Mouse (Mus musculus) midbrain, embryonic 11.5 days (tissue): ENCODE data around the gene 1700016D06Rik. TPM values are rescaled to one million over a fixed set of nuclear protein-coding genes. Genes with fewer than 3 reads are reported as not detected.

Experiments used
- ATAC-seq: fragments of 200-750 bp; cut with Nextera tagmentation; 2 replicates; pipeline ENCODE4 v1.8.0; 2017; ENCODE audit warnings: moderate TSS enrichment, moderate library complexity; ENCODE audit not compliant: low FRiP score
- DNase-seq: peaks from one replicate; pipeline ENCODE4 v3.0.0; 2015; ENCODE audit warnings: low spot score; ENCODE audit errors: missing footprints
- H3K27ac ChIP-seq: fragments of 300-500 bp; sonication (generic); 2 replicates; pipeline ENCODE4 v1.5.1; 2014; ENCODE audit warnings: low read depth, low read length
- H3K27me3 ChIP-seq: fragments of 300-500 bp; sonication (generic); 2 replicates; pipeline ENCODE4 v1.6.1; 2014; ENCODE audit warnings: mild to moderate bottlenecking, low read length, moderate library complexity, mixed read lengths; ENCODE audit not compliant: control insufficient read depth, insufficient read depth
- H3K36me3 ChIP-seq: fragments of 300-500 bp; sonication (generic); 2 replicates; pipeline ENCODE4 v1.6.1; 2014; ENCODE audit warnings: mild to moderate bottlenecking, low read length, moderate library complexity, mixed read lengths; ENCODE audit not compliant: control insufficient read depth, insufficient read depth
- H3K4me1 ChIP-seq: fragments of 300-500 bp; sonication (generic); 2 replicates; pipeline ENCODE4 v1.6.1; 2014; ENCODE audit warnings: low read length; ENCODE audit not compliant: control insufficient read depth, insufficient read depth
- H3K4me2 ChIP-seq: fragments of 300-500 bp; sonication (generic); 2 replicates; pipeline ENCODE4 v1.6.1; 2014; ENCODE audit warnings: mild to moderate bottlenecking, moderate library complexity
- H3K4me3 ChIP-seq: fragments of 300-500 bp; sonication (generic); 2 replicates; pipeline ENCODE4 v1.5.1; 2014; ENCODE audit warnings: low read depth, low read length
- H3K9ac ChIP-seq: fragments of 300-500 bp; sonication (generic); 2 replicates; pipeline ENCODE4 v1.6.1; 2014; ENCODE audit warnings: low read length
- H3K9me3 ChIP-seq: fragments of 300-500 bp; sonication (generic); 2 replicates; pipeline ENCODE4 v1.6.1; 2016; ENCODE audit warnings: low read length; ENCODE audit not compliant: control insufficient read depth
- WGBS: fragments of 180-500 bp; shearing (Covaris S2); extraction: QIAGEN DNeasy Blood & Tissue Kit; methylation state at CpG from one replicate; pipeline ENCODE4 v1.1.7; 2014; 5-methylcytosine and 5-hydroxymethylcytosine counted together
- polyA plus RNA-seq: library from polyadenylated mRNA; unstranded; fragments of >200 nt; fragmentation: Nextera tagmentation; extraction: Ambion mirVana; gene quantifications from 2 replicates; pipeline ENCODE4 v1.2.1, GENCODE M21; 2014

Gene 1700016D06Rik
- polyA plus RNA-seq, 1 experiment from 2014 or later: not detected

GRCm38 (mm10) chr8:11661969-11662368 lies 38.9 kb downstream of the 1700016D06Rik start:
- Histone ChIP-seq H3K4me2 (no peak overlapping the region), H3K4me3 (no peak overlapping the region), H3K9me3 (no peaks in the 10 kb centered on the region), H3K27ac (no peak overlapping the region), H3K36me3 (no peaks in the 10 kb centered on the region), H3K4me1 (peaks cover 2% of the 10 kb centered on the region; the same call in 1 of the 2 replicates), H3K9ac (no peak overlapping the region), H3K27me3 (no peaks in the 10 kb centered on the region)
- 72% methylated on average over 3 of the region's 3 CpGs for WGBS
- ATAC-seq: no peak
- no peak for DNase-seq

DNA sequence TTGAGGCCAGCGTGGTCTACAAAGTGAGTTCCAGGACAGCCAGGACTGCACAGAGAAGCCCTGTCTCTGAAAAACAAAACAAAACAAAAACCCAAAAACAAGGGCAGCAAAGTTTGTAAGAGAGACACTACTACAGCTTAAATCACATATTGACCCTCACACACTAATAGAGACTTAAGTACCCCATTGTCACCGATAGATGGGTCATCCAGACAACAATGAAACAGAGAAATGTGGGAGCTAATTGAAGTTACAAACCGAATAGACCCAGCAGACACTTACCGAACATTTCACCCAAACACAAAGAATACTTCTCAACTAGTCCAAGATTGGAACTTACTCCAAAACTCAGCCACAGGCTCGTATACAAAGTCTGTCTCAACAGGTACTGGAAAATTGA lies 50.8 kb downstream of the 1700016D06Rik start:
- Histone ChIP-seq H3K27ac (no peak overlapping the region), H3K36me3 (no peaks in the 10 kb centered on the region), H3K27me3 (no peaks in the 10 kb centered on the region), H3K4me1 (no peaks in the 10 kb centered on the region), H3K9me3 (no peaks in the 10 kb centered on the region), H3K4me3 (no peak overlapping the region), H3K4me2 (no peak overlapping the region), H3K9ac (no peak overlapping the region)
- ATAC-seq (no peak), DNase-seq (no peak)
- WGBS: 87% methylated on average over 5 of the region's 5 CpGs

DNA sequence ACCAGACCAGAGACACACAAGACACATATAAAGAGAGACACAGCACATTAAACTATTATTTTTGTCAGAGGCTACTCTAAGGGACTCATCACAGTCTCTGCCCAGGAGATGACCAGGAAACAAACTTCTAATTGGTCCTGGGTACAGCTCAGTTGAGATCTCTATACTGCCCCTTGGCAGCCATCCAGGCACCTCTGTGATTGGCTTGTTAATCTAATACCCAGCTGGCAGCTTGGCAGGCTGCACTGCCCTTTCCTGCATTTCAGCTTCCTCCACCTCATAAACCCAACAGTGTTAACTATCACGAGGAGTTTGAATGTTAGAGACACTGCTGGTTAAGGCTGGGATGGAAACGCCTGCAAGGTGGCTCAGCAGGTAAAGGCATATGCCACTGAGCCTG lies 57.7 kb downstream of the 1700016D06Rik start:
- Histone ChIP-seq H3K36me3 (peaks cover 2% of the 10 kb centered on the region; the same call in 1 of the 2 replicates), H3K4me1 (no peaks in the 10 kb centered on the region), H3K27me3 (no peaks in the 10 kb centered on the region), H3K9ac (no peak overlapping the region), H3K9me3 (no peaks in the 10 kb centered on the region; the same call in 1 of the 2 replicates), H3K27ac (no peak overlapping the region), H3K4me2 (no peak overlapping the region), H3K4me3 (no peak overlapping the region)
- DNase-seq (no peak), ATAC-seq (no peak)
- WGBS: 89% methylated on average over 2 of the region's 2 CpGs

DNA sequence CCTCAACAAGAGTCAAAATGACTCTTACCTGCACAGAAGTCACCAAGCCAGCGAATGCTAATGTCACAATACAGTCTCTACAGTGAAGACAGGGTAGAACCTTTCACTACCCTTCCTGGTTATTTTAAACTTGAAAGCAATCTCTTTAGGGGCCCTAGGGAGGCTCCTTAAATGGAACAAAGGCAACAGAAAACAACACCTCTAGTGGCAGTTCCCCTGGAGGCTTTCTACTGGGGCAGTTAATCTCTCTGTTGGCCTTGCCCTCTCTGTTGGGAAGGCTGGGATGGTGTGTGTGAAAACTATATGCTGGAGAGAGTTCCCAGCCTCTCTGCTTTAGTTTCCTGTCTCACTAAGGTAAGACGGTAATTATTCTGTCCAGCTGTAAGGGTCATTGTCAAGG lies 60.3 kb downstream of the 1700016D06Rik start:
- DNase-seq: no peak
- peaks cover 3% of the 10 kb centered on the region; the same call in 1 of the 2 replicates for H3K4me1 ChIP-seq
- no peaks in the 10 kb centered on the region for H3K27me3 ChIP-seq
- H3K9me3 ChIP-seq: no peaks in the 10 kb centered on the region; the same call in 1 of the 2 replicates
- ATAC-seq: no peak
- H3K27ac ChIP-seq: no peak overlapping the region
- WGBS: 51% methylated on average over 2 of the region's 2 CpGs
- H3K4me2 ChIP-seq: no peak overlapping the region
- peaks cover 2% of the 10 kb centered on the region; the same call in 1 of the 2 replicates for H3K36me3 ChIP-seq
- H3K4me3 ChIP-seq: no peak overlapping the region
- no peak overlapping the region for H3K9ac ChIP-seq

DNA sequence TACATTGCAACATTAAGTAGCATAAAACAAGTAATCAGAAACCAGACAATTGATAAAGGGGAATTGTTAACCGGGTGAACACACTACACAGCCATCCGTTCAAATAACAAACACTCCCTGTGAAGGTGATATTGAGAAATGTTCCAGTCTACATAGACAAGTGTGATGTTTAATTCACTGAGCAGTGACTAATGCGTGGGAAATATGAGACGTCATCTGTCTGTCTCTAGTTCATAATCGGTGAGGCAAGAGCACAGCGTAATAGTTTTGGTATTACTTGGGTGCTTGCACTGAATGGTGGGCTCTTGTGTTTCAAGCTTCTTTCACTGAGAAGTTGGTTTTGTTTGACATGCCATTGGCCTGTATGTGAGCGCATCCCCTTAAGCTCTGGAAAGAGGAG lies 63.3 kb downstream of the 1700016D06Rik start:
- no peak for DNase-seq
- Histone ChIP-seq H3K36me3 (peaks cover 2% of the 10 kb centered on the region; the same call in 1 of the 2 replicates), H3K4me1 (peaks cover 14% of the 10 kb centered on the region), H3K27ac (no peak overlapping the region), H3K9ac (no peak overlapping the region), H3K9me3 (no peaks in the 10 kb centered on the region; the same call in 1 of the 2 replicates), H3K27me3 (no peaks in the 10 kb centered on the region), H3K4me3 (no peak overlapping the region), H3K4me2 (no peak overlapping the region)
- 97% methylated on average over 7 of the region's 7 CpGs for WGBS
- ATAC-seq: no peak

DNA sequence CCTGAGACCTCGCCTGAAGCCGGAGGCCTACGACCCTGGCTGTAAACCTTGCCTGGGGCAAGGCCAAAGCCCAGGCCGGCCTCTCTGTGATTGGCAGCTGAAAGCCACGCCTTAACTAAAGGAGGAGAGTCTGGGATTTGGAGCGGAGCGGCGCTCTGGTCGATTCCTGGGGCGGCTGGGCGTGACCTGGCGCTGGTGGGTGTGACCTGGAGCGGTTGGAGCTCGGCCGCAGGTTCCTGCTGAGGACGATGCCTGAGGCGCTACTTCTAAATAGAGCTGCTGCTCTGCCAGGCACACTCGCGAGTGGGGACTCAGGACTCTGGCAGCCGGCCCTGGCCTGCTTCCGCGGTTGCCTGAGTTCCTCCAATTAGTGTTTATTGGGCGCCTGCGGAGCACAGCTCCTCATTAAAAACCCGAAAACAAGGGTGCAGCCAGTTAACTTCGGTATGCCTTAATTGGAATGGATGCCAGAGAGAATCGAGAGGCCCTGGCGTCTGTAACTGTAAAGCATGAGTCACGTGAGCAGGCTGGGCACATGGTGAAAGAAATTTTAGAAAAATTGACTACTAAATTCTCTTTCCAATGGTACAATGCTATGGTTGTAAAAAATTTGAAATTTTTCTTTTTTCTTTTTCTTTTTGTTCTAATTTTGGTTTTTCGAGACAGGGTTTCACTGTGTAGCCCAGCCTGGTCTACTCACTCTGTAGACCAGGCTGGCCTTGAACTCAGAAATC lies 64.4 kb downstream of the 1700016D06Rik start:
- Histone ChIP-seq H3K27me3 (no peaks in the 10 kb centered on the region), H3K27ac (peak overlapping the region; percentile 97), H3K4me2 (peak overlapping the region; percentile 89), H3K4me3 (peak overlapping the region; percentile 97), H3K4me1 (peaks cover 14% of the 10 kb centered on the region), H3K9ac (peak overlapping the region; percentile 99), H3K9me3 (no peaks in the 10 kb centered on the region; the same call in 1 of the 2 replicates), H3K36me3 (peaks cover 7% of the 10 kb centered on the region; the same call in 1 of the 2 replicates)
- DNase-seq (peak; percentile 98), ATAC-seq (peak; percentile 65)
- WGBS: 4% methylated on average over 30 of the region's 30 CpGs

DNA sequence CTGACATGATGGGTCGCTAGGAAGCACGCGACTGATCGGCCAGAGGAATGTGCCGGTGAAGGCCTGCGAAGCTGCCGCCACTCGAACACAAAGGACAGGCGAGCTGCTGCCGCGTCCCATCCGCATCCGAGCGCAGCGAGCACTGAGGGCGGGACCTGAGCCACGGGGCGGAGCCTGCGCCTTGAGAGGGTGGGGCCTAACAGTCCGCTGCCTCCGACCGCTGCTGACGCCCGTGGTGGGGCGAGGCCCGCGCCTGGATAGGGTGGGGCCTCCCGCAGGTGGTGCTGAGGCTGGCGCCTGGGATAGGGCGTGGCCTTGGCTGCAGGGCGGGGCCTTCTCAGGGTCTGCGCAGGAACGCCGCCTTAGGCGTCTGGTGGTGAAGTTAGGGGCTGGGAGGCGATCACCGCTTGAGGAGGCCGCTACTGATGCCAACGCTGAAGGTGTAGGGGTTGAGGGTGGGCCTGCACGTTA lies 65.2 kb downstream of the 1700016D06Rik start, which contains the start of gene Ankrd10:
Ankrd10 (minus strand) TSS at position 147 of the 471 bp plus-strand sequence.
- H3K4me1 ChIP-seq: peaks cover 14% of the 10 kb centered on the region
- H3K9ac ChIP-seq: peak within 1 kb of the TSS; percentile 99
- H3K36me3 ChIP-seq: peaks cover 14% of the 10 kb centered on the region
- peak; percentile 94 for ATAC-seq
- H3K27ac ChIP-seq: peak within 1 kb of the TSS; percentile 97
- peak within 1 kb of the TSS; percentile 97 for H3K4me3 ChIP-seq
- DNase-seq: peak; percentile 99
- H3K4me2 ChIP-seq: peak within 1 kb of the TSS; percentile 89
- under 1% methylated on average over 40 of the region's 40 CpGs for WGBS
- H3K27me3 ChIP-seq: no peaks in the 10 kb centered on the region
- H3K9me3 ChIP-seq: no peaks in the 10 kb centered on the region; the same call in 1 of the 2 replicates

DNA sequence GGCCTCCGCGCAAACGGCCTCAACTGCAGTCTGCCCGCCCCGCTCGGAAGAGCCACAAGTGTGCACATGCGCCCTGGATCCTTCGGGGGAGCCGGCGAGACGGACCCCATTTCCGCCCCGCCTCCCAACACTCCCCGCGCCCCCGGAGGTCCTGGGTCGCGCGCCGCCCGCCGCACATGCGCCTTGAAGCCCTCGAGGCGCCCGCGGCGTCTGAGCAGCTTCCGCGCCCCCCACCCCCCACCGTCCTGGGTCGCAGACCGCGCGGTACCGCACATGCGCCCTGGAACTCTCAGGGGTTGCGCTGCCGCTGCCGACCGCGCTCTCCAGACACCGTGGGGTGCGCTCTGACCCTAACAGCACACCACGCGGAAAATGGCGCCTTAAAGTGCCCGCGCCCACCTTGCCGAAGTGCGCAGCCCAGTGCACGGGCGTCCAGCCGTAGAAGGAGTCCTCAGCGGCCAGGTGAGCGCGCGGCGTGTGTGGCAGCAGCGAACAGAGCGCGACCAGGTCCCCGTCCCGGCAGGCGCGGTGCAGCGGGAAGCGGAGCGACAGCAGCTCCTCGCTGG lies 65.8 kb downstream of the 1700016D06Rik start:
- Histone ChIP-seq H3K27me3 (no peaks in the 10 kb centered on the region), H3K4me3 (peak overlapping the region; percentile 97), H3K27ac (peak overlapping the region; percentile 97), H3K4me2 (peak overlapping the region; percentile 89), H3K9me3 (no peaks in the 10 kb centered on the region), H3K9ac (peak overlapping the region; percentile 99), H3K4me1 (peaks cover 17% of the 10 kb centered on the region), H3K36me3 (peaks cover 19% of the 10 kb centered on the region)
- ATAC-seq: peak; percentile 84
- DNase-seq: peak; percentile 99
- under 1% methylated on average over 69 of the region's 70 CpGs for WGBS
